Mouse (Mus musculus) G1E-ER4 (cell line): ENCODE results near the gene Tex21. TPM values are rescaled to one million over a fixed set of nuclear protein-coding genes. Genes with fewer than 3 reads are reported as not detected.

ENCODE experiments used
- GATA1 ChIP-seq: IDR thresholded peaks from one replicate; pipeline ENCODE4 v1.8.0; 2012; ENCODE audit warnings: low read length, inconsistent platforms
- polyA plus RNA-seq: library from polyadenylated mRNA; stranded (reverse); fragments of >175 nt; gene quantifications from 2 replicates; pipeline ENCODE4 v1.2.3, GENCODE M21; 2012

Tex21 gene
- polyA plus RNA-seq, 1 experiment: 0.06 TPM

DNA sequence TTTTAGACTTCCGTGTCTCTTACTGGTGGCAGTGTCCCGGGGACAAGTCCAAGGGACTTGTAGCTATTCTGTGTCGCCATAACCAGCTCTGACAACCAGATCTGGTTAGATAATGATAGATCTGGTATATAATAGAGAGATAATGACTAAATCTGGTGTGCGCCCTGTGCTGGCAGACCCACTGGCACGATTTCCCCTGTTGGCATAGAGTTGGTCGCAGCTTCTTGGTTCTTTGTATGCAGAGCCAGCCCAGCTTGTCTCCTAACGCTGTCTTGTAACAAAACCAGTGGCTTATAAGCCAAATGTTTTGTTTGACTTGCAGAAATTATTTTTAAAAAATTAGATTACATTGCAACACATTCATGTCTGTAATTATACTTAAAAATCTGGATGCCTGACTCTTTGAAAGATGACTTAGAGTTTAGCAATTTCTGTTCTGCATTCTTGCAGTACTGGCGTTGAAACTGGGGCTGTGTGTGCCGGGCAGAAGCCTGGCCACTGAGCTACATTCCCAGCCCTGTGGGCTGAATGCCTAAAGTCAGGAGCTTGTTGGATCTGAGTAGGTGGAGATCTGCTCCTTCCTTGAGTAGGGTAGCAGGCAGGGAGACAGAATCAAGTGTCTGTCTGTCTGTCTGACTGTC, 17.9 kb upstream of the Tex21 start:
- no peak for TF ChIP-seq GATA1

DNA sequence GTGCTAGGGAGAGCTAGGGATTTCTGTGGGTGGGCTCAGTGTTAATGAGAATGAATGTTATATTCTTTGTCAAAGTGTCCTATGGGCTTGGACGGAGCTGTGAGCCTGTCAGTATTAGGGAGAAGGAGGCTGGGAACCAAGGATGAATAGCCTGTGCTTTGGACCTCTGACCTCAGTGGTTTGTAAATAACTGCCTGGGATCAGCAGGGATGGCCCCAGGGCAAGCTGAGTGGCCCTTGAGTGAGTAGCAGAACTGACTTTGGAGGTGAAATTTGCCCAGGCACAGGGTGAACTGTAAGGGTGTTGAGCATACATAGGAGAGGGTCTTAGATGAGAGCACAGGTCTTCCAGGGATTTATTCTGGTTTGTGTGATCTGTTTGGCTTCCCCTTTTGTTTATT, 17.3 kb upstream of the Tex21 start:
- TF ChIP-seq GATA1: no peak

DNA sequence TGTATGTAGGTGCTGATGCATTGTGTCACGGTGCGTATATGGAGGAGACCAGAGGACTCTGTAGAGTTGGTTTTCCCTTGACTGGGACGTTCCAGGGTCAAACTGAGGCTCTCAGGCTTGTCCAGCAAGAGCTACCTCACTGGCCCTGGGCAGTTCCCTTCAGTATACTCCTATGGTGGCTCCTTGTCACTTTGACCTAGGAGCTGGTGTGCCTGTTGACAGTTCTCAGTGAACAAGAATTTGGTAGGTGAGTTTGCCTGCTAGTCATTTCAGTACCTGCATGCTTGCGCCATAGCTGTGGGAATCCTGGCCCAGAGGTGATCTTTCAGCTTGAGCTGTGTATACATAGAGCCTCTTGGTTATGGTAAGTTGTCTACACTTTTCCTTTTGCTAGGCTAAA, 16.4 kb upstream of the Tex21 start:
- no peak for TF ChIP-seq GATA1

DNA sequence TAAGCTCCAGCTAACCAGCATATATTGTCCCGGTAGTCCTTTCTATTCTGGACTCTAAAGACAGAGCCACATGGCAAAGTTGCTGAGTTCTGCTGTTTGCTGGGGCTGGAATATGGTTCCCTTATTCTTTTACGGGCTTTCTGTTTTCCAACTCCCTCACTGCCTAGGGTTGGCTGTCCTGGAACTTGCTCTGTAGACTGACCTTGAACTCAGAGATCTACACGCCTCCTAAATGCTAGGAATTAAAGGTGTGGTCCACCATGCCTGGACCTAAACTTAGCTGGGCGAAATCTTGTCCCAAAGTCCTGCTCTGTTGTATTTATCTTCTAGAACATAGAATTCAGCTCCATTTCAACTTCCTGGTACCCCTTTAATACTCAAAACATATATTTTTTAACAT, 15.0 kb upstream of the Tex21 start:
- TF ChIP-seq GATA1: no peak

DNA sequence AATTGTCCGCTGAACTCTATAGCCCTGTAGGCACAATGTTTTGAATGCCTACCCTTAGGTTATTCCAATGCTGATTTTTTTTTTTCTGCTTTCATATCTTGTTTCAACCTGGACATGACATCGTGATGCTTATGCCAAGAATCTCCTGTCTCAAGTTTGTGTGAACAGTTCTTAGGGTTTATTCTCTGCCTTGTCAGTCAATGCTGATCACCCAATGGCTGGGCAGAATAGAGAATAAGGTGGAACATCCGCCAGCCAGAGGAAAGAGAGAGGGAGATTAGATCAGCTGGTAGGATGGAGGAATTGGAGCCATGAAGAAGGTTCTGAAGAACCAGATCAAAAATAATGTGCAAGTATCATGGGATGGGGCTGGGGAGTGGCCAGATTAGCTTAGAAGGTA, 14.1 kb upstream of the Tex21 start:
- no peak for TF ChIP-seq GATA1

DNA sequence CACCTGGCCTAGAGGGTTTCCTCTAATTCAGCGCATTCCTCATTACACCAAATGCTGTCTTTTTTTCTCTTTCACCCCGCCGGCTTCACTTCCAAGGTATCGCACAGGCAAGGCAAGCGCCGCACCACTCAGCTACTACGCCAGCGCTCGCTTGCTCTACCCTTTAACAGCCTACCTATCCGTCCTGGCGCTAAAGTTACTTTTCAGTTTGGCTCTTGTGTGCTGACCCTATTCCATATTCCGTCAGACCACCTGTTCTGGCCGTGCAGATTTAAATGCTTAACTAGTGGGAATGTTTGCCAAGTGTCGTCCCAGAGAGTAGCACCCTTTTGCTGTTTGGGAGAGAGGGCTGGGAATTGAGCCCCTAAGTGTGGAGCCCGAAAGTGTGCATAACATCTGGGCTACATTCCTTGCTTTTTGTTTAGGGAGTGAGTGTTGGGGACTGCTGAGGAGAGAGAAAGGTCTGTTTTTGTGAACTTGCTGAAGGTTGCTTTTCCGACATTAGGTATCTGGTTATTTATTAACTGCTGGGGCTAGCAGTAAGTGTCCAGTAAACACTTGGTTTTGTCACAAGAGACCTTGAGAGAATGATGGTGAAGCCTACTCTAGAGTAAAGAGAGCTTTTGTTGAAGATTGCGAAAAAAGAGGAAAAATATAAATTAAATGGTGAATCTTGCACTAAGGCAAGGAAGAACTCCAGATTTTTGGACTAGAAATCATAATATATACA, 9.7 kb upstream of the Tex21 start:
- no peak for TF ChIP-seq GATA1

DNA sequence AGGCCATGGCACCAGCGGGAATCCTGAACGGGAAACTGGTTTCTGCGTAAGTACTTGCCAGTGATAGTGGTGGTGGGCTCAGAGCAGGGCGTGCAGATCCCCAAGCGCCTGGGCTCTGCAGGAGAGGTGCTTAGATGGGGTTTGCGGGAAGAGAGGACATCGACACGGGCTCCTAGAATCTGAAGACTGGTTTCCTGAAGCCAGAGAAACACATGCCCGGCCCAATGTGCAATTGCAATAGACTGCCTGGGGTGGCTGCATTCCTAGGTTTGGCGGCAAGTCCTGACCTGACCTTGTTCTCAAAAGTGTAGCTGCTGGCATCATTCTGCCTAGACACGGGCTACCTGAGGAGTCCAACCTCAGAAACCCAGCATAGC, 8.9 kb upstream of the Tex21 start:
- TF ChIP-seq GATA1: no peak

DNA sequence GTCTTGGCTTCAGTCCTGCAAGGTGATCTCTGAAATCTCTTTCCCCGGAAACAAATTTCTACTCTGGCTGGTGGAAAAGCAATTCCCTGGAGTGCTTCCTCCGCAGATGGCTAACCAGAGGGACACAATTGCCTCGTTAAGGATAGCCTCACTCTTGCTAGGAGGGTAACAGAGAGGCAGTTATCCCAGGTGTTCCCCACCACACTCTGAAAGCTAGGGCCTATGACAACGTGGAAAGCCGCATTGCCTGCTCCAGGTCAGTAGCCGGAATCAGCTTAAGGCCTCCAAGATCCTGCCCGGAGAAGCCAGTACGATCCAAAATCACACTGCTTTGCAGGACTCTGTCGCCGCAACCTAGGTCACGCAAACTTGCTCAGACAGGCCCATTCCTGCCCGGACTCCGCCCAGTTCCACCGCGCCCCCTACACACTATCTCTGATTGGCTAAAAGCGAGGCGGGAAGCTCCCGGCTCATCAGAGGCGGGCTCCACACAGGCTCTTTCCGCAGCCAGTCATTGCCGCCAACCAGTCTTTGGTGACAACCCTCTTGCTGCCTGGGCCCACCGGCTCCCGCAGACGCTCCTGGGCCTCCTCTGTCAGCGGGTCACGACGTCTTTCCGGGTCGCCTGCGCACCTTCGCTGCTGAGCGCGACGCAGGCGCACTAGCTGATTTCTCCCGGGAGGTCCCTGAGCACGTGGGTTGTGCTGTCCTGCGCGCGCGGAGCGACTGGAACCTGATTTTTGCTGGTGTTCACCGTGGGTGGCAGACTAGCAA, 8.4 kb upstream of the Tex21 start, which contains the start of gene Mthfd1:
TSS of gene Mthfd1 (plus strand) at position 574 of the 774 bp plus-strand sequence.
- TF ChIP-seq GATA1: no peak

DNA sequence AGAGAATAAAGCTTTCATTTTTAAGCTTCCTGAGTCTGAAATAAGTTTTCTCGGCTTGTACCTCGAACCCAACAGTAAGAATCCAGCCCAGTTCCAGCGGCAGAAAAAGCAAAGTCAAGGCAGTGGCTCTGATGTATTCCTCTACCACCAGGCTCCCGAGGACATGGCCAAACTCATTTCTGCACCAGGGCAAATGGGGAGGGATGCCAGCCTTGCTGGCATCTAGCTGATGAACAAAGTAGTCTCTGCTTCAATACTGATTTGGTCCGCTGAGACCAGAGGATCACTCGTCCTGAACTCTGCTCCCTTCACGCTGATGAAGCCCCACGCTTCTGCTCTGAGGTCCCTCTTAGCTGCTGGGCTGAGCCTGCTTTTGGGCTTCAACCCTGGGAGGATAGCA, 7.4 kb upstream of the Tex21 start:
- TF ChIP-seq GATA1: no peak

DNA sequence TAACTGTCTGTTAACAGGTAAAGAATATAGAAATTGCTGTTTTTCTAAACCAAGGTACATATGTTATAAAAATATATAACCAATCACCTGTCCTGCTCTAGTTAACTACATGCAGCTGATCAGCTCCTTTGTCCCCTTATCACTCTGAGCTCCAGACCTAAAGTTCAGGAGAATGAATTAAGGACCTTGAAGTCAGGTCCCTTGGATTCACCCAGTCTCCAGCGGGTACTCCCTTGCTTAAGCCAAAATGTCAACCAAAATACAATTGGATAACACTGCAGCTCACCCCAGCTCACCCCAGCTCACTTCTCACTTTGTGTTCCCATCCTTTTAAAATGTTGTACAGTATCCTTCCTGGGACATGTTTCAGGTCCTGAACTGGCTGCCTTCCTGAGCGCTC, 7.0 kb upstream of the Tex21 start:
- TF ChIP-seq GATA1: no peak

DNA sequence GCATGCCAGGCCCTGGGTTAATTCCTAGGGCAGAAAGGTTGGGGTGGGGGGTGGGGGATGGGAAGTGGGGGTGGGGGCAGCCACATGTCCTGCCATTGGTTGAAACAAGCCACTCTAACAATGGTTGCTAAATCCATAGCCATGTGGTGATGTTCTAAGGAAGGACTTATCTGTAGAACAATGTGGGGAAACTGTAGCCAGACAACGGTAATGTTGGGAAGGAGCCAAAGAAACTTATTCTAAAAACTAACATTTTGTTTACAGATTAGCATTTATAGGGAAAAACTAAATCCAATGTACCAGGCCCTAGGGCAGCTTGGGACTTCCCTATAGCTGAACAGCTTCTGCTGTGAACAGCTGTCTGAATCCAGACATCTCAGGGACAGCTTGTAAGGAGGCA, 6.5 kb upstream of the Tex21 start:
- no peak for TF ChIP-seq GATA1

DNA sequence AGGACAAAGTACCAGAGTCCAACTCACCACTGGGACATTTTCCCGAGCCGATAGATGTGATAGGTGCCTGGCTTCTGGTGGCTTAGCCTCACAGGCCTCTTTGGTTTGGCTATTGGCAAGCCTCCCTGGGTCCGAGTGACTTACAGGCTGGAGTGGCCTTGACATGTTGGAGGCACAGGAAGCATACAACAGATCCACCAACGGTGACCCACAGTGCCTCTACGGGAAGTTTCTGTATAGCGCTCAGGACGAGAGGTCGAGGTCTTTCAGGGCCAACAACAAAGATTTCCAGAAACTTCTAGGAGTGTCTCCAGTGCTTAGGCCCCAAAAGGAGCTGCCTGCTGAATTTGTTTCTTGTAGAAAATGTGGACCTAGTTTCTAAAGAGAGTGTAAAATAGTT, 1.6 kb downstream of the Tex21 start:
- TF ChIP-seq GATA1: no peak

DNA sequence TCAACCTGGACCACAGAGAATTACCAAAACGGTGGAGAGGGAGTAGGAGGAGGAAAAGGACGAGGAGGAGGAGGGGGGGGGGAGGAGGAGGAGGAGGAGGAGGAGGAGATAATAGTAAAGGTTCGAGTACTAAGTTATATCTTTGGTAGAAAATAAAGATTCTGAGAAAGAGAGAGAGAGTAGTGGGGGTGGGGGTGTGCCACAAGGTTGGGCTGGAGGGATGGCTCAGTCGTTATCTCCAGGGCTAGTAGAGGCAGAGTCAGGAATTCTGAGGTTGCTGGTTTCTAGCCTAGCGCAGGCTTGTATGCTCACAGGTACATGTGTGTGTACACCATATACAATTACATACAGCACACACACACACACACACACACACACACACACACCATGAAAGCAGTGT, 4.7 kb downstream of the Tex21 start:
- no peak for TF ChIP-seq GATA1

DNA sequence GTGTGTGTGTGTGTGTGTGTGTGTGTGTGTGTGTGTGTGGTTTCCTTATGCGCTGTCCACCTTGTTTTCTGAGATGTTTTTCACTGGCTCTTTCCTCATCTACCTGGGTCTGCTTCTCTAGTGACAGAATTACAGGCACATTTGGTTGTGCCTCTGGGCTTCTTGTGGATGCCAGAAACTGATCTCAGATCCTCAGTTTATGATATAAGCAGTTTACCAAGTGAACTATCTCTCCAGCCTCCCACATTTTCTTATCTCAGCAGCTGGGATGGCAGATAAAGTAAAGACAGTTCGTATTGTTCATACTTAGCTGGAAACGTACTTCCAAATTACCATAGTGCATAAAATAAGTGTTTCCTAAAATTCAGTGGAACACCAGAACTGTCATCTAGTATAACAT, 5.5 kb downstream of the Tex21 start:
- peak; percentile 95 for TF ChIP-seq GATA1

DNA sequence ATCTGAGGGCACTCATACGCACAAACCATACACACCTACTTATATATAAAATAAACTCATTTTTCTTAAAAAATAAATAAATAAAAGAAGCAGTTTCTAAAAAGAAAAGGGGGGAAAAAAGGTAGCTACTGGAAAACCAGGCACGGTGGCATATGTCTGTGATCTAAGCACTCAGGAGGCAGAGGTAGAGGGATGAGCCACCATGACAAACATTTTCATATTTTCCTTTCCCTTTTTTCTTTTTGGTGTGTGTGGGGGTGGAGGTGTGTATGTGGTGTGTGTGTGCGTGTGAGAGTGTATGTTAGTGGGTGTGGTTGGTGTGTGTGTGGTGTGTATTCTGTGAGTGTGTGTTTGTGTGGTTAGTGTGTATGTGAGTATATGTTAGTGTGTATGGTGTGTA, 5.9 kb downstream of the Tex21 start:
- TF ChIP-seq GATA1: no peak

DNA sequence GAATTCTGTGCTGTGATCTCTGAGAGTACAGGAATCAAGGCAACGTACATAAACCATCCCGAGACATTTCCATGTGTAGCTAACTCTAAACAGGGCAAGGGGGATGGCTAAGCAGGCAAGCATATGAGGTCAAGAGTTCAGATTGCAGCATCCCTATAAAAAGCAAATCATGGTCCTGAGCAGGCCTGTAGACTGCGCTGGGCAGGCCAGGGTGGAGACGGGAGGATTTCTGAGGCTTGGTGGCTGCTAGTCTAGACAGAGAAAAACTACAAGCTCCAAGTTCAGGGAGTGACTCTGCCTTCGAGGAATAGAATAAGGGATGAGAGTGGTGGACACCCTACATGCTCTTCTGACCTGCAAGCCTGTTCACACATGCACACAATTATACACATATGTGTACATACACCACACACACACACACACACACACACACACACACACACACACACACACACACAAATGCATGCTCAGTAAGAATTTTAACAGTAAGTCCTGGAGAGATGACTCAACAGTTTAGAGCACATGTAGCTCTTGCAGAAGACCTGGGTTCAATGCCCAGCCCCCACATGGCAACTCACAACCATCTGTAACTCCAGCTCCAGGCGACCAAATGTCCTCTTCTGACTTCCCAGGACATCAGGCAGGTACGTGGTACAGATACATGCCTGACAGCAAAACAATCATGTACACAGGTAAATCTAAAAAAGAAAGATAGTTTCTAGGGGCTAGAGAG, 6.5 kb downstream of the Tex21 start:
- TF ChIP-seq GATA1: no peak
